Mouse (Mus musculus): ENCODE results near the gene Gm4778.
"Not testable (repeated sequence)": the region's sequence is repeated elsewhere in the genome, so short reads cannot be mapped to it uniquely, and the experiment has no call there.

DNA sequence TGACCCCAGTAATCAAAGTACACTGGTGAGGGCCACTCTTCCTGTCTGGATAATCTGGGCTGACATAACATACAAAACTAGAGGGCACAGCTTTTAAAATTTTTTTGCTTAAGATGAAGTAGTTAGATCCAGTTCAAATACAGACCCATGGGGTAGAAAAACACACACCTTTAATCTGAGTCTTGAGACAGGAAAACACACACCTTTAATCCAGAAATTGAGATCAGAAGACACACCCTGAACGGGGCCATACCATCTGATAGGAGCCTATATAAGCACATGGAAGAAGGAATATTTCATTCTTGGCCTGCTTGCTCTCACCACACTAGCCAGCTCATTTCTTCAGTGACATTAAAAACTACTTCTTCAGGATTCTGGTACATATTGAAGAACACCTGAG, at the start of gene Gm4778:
- not testable (repeated sequence) for TF ChIP-seq USF1 (IDR thresholded peaks at IDR 0.05; ENCODE audit: low read depth); CTCF (IDR thresholded peaks at IDR 0.05; ENCODE audit: control insufficient read depth, insufficient read depth, insufficient read length); MAX (IDR thresholded peaks at IDR 0.05); MYOD1 (IDR thresholded peaks at IDR 0.05; ENCODE audit: control insufficient read depth, insufficient read length, low read depth); FOSL1 (IDR thresholded peaks at IDR 0.05; ENCODE audit: insufficient read depth, low read length, poor library complexity, severe bottlenecking); CEBPB (IDR thresholded peaks at IDR 0.05; ENCODE audit: low read depth); MYOG (IDR thresholded peaks at IDR 0.05; ENCODE audit: control insufficient read depth, extremely low read depth, insufficient read length)

All from C2C12 (cell line).